Mouse (Mus musculus): Measurements from ENCODE around the gene Cap2.

DNA sequence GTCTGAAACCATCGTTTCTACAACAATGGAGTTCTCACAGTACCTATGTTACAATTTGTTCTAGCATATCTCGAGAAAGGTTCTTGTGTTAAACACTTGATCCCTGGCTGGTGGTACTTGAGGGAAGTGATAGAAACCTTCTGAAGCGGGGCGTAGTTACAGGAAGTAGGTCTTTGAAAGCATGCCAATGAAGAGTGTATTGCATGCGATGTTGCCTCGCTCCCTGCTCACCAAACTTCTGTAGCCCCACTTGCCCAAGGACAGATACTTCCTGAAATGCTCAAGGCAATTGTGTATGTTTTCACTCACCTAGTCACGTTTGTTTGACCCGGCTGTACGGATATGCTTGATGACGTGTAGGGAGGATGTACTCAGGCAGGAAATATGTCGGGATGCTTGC, 101.0 kb downstream of the Cap2 start:
- TF ChIP-seq CTCF (IDR thresholded peaks at IDR 0.05; ENCODE audit: borderline replicate concordance, extremely low read depth, insufficient read depth, insufficient read length): no peak
- TF ChIP-seq POLR2A (IDR thresholded peaks at IDR 0.05; ENCODE audit: borderline replicate concordance, extremely low read depth, insufficient read depth, insufficient read length, poor library complexity, severe bottlenecking): no peak
